Mouse (Mus musculus): Measurements from ENCODE around the gene Trim67.

GRCm38 (mm10) chr8:124810689-124811394 lies 17.9 kb downstream of the Trim67 start:
- TF ChIP-seq CTCF (IDR thresholded peaks at IDR 0.05; ENCODE audit: borderline replicate concordance, insufficient read depth, low read depth, low read length) (no peak), POLR2A (IDR thresholded peaks at IDR 0.05; ENCODE audit: borderline replicate concordance, insufficient read depth, low read length) (no peak)
